Mouse (Mus musculus): ENCODE measurements at regions not wholly inside any gene's neighbourhood (a gene's known extent, or its start where the extent isn't known, plus 50 kb on each side); places are given as distances from the start of the nearest gene placed in this dataset.

GRCm38 (mm10) chr10:53482919-53483318 lies 103.2 kb upstream of the Cep85l start:
- Histone ChIP-seq H3K4me3 (ENCODE audit: low read length) (no peak overlapping the region), H3K4me1 (replicated peaks; ENCODE audit: control insufficient read depth, insufficient read depth, low read length) (no peaks in the 10 kb centered on the region), H3K4me2 (ENCODE audit: low read depth, low read length) (no peak overlapping the region), H3K27me3 (ENCODE audit: control insufficient read depth, insufficient read depth, low read depth, low read length) (no peaks in the 10 kb centered on the region), H3K36me3 (ENCODE audit: control insufficient read depth, insufficient read depth, low read length) (no peaks in the 10 kb centered on the region), H3K9me3 (ENCODE audit: control insufficient read depth, low read length) (no peaks in the 10 kb centered on the region; the same call in 1 of the 2 replicates), H3K9ac (ENCODE audit: low read length) (no peak overlapping the region), H3K27ac (ENCODE audit: low read length) (no peak overlapping the region)
- 41% methylated on average over 3 of the region's 3 CpGs for WGBS
- ATAC-seq (ENCODE audit: low read depth) = no peak

- 94% methylated on average over 3 of the region's 3 CpGs for WGBS
- no peak overlapping the region for H3K9ac ChIP-seq (ENCODE audit: low read length)
- no peaks in the 10 kb centered on the region for H3K27me3 ChIP-seq (ENCODE audit: control insufficient read depth, insufficient read depth, low read depth, low read length)
- no peak overlapping the region for H3K4me3 ChIP-seq (ENCODE audit: low read length)
- H3K27ac ChIP-seq (ENCODE audit: low read length) = peak overlapping the region; percentile 66
- no peaks in the 10 kb centered on the region for H3K36me3 ChIP-seq (ENCODE audit: control insufficient read depth, insufficient read depth, low read length)
- ATAC-seq (ENCODE audit: low read depth) = no peak
- peaks cover 12% of the 10 kb centered on the region for H3K9me3 ChIP-seq (ENCODE audit: control insufficient read depth, low read length)
- no peak overlapping the region for H3K4me2 ChIP-seq (ENCODE audit: low read depth, low read length)
- H3K4me1 ChIP-seq (replicated peaks; ENCODE audit: control insufficient read depth, insufficient read depth, low read length) = peaks cover 8% of the 10 kb centered on the region
Measured at GRCm38 (mm10) chr10:53470200-53470599, 90.5 kb upstream of the Cep85l start.

- H3K4me3 ChIP-seq (ENCODE audit: low read length) = no peak overlapping the region
- no peak overlapping the region for H3K9ac ChIP-seq (ENCODE audit: low read length)
- no peaks in the 10 kb centered on the region for H3K36me3 ChIP-seq (ENCODE audit: control insufficient read depth, insufficient read depth, low read length)
- peaks cover 10% of the 10 kb centered on the region for H3K4me1 ChIP-seq (replicated peaks; ENCODE audit: control insufficient read depth, insufficient read depth, low read length)
- peak overlapping the region; percentile 66 for H3K27ac ChIP-seq (ENCODE audit: low read length)
- 65% methylated on average over 1 of the region's 1 CpGs for WGBS
- ATAC-seq (ENCODE audit: low read depth) = peak; percentile 82
- no peak overlapping the region for H3K4me2 ChIP-seq (ENCODE audit: low read depth, low read length)
- no peaks in the 10 kb centered on the region for H3K27me3 ChIP-seq (ENCODE audit: control insufficient read depth, insufficient read depth, low read depth, low read length)
- peaks cover 12% of the 10 kb centered on the region for H3K9me3 ChIP-seq (ENCODE audit: control insufficient read depth, low read length)
Measured at GRCm38 (mm10) chr10:53469611-53470010, 89.9 kb upstream of the Cep85l start.

- Histone ChIP-seq H3K27me3 (ENCODE audit: control insufficient read depth, insufficient read depth, low read depth, low read length) (no peaks in the 10 kb centered on the region), H3K4me2 (ENCODE audit: low read depth, low read length) (no peak overlapping the region), H3K36me3 (ENCODE audit: control insufficient read depth, insufficient read depth, low read length) (no peaks in the 10 kb centered on the region), H3K9me3 (ENCODE audit: control insufficient read depth, low read length) (peaks cover 12% of the 10 kb centered on the region), H3K9ac (ENCODE audit: low read length) (no peak overlapping the region), H3K4me3 (ENCODE audit: low read length) (no peak overlapping the region), H3K27ac (ENCODE audit: low read length) (no peak overlapping the region), H3K4me1 (replicated peaks; ENCODE audit: control insufficient read depth, insufficient read depth, low read length) (peaks cover 14% of the 10 kb centered on the region)
- no peak for ATAC-seq (ENCODE audit: low read depth)
- 92% methylated on average over 3 of the region's 3 CpGs for WGBS
Measured at GRCm38 (mm10) chr10:53468293-53468545, 88.5 kb upstream of the Cep85l start.

GRCm38 (mm10) chr10:53467472-53468292 lies 87.9 kb upstream of the Cep85l start:
- Histone ChIP-seq H3K4me2 (ENCODE audit: low read depth, low read length) (no peak overlapping the region), H3K27me3 (ENCODE audit: control insufficient read depth, insufficient read depth, low read depth, low read length) (no peaks in the 10 kb centered on the region), H3K9me3 (ENCODE audit: control insufficient read depth, low read length) (peaks cover 12% of the 10 kb centered on the region), H3K9ac (ENCODE audit: low read length) (no peak overlapping the region), H3K4me1 (replicated peaks; ENCODE audit: control insufficient read depth, insufficient read depth, low read length) (peaks cover 14% of the 10 kb centered on the region), H3K36me3 (ENCODE audit: control insufficient read depth, insufficient read depth, low read length) (no peaks in the 10 kb centered on the region), H3K4me3 (ENCODE audit: low read length) (no peak overlapping the region), H3K27ac (ENCODE audit: low read length) (no peak overlapping the region)
- ATAC-seq (ENCODE audit: low read depth) = peak; percentile 26; the same call in 1 of the 2 replicates
- 61% methylated on average over 3 of the region's 3 CpGs for WGBS

GRCm38 (mm10) chr10:53466851-53467250 lies 87.1 kb upstream of the Cep85l start:
- peak overlapping the region; percentile 82 for H3K27ac ChIP-seq (ENCODE audit: low read length)
- H3K9ac ChIP-seq (ENCODE audit: low read length) = no peak overlapping the region
- H3K4me2 ChIP-seq (ENCODE audit: low read depth, low read length) = no peak overlapping the region
- H3K4me3 ChIP-seq (ENCODE audit: low read length) = no peak overlapping the region
- peaks cover 8% of the 10 kb centered on the region; the same call in 1 of the 2 replicates for H3K9me3 ChIP-seq (ENCODE audit: control insufficient read depth, low read length)
- peaks cover 14% of the 10 kb centered on the region for H3K4me1 ChIP-seq (replicated peaks; ENCODE audit: control insufficient read depth, insufficient read depth, low read length)
- no peaks in the 10 kb centered on the region for H3K36me3 ChIP-seq (ENCODE audit: control insufficient read depth, insufficient read depth, low read length)
- no peaks in the 10 kb centered on the region for H3K27me3 ChIP-seq (ENCODE audit: control insufficient read depth, insufficient read depth, low read depth, low read length)
- peak; percentile 74 for ATAC-seq (ENCODE audit: low read depth)
- WGBS = 27% methylated on average over 1 of the region's 1 CpGs

- H3K4me1 ChIP-seq (replicated peaks; ENCODE audit: control insufficient read depth, insufficient read depth, low read length) = peaks cover 16% of the 10 kb centered on the region
- ATAC-seq (ENCODE audit: low read depth) = no peak
- H3K27ac ChIP-seq (ENCODE audit: low read length) = peak overlapping the region; percentile 82
- no peaks in the 10 kb centered on the region for H3K27me3 ChIP-seq (ENCODE audit: control insufficient read depth, insufficient read depth, low read depth, low read length)
- no peaks in the 10 kb centered on the region for H3K36me3 ChIP-seq (ENCODE audit: control insufficient read depth, insufficient read depth, low read length)
- no peak overlapping the region for H3K9ac ChIP-seq (ENCODE audit: low read length)
- no peak overlapping the region for H3K4me3 ChIP-seq (ENCODE audit: low read length)
- H3K4me2 ChIP-seq (ENCODE audit: low read depth, low read length) = no peak overlapping the region
- WGBS = 47% methylated on average over 6 of the region's 6 CpGs
- peaks cover 5% of the 10 kb centered on the region; the same call in 1 of the 2 replicates for H3K9me3 ChIP-seq (ENCODE audit: control insufficient read depth, low read length)
Measured at GRCm38 (mm10) chr10:53466261-53466660, 86.5 kb upstream of the Cep85l start.

- ATAC-seq (ENCODE audit: low read depth) = no peak
- Histone ChIP-seq H3K9ac (ENCODE audit: low read length) (no peak overlapping the region), H3K36me3 (ENCODE audit: control insufficient read depth, insufficient read depth, low read length) (no peaks in the 10 kb centered on the region), H3K27ac (ENCODE audit: low read length) (no peak overlapping the region), H3K4me1 (replicated peaks; ENCODE audit: control insufficient read depth, insufficient read depth, low read length) (peaks cover 16% of the 10 kb centered on the region), H3K4me2 (ENCODE audit: low read depth, low read length) (no peak overlapping the region), H3K9me3 (ENCODE audit: control insufficient read depth, low read length) (no peaks in the 10 kb centered on the region), H3K4me3 (ENCODE audit: low read length) (no peak overlapping the region), H3K27me3 (ENCODE audit: control insufficient read depth, insufficient read depth, low read depth, low read length) (no peaks in the 10 kb centered on the region)
Measured at GRCm38 (mm10) chr10:53464581-53464980, 84.8 kb upstream of the Cep85l start.

GRCm38 (mm10) chr10:53464006-53464405 lies 84.3 kb upstream of the Cep85l start:
- no peaks in the 10 kb centered on the region for H3K36me3 ChIP-seq (ENCODE audit: control insufficient read depth, insufficient read depth, low read length)
- H3K27me3 ChIP-seq (ENCODE audit: control insufficient read depth, insufficient read depth, low read depth, low read length) = no peaks in the 10 kb centered on the region
- no peaks in the 10 kb centered on the region for H3K9me3 ChIP-seq (ENCODE audit: control insufficient read depth, low read length)
- H3K9ac ChIP-seq (ENCODE audit: low read length) = no peak overlapping the region
- H3K4me2 ChIP-seq (ENCODE audit: low read depth, low read length) = no peak overlapping the region
- H3K4me1 ChIP-seq (replicated peaks; ENCODE audit: control insufficient read depth, insufficient read depth, low read length) = peaks cover 14% of the 10 kb centered on the region
- no peak overlapping the region for H3K27ac ChIP-seq (ENCODE audit: low read length)
- H3K4me3 ChIP-seq (ENCODE audit: low read length) = no peak overlapping the region
- WGBS = 72% methylated on average over 6 of the region's 6 CpGs
- no peak for ATAC-seq (ENCODE audit: low read depth)

Data from lung, embryonic 16.5 days (tissue).